8 mouse cellular contexts compared by ENCODE assay signal in the genomic region with DNA sequence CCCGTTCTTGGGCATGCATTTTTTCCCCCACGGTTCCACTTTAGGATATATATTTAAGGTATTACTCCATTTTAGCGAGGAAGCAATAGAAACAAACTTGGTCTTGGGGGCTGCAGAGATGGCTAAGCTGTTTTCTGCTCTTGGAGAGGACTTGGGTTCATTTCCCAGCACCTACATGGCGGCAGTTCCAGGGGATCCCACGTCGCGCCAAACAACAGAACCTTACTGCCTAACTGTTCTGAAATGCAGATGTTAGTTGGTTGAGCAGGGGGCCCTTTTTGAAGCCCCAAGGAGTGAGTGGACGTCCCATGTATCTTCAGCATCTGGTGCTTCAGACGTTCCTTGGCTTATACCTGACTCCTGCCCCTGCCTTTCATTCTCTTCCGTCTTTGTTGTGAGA. TPM values are rescaled to one million over a fixed set of nuclear protein-coding genes. Genes with fewer than 3 reads are reported as not detected.
DNase-seq lines count a peak whose midpoint lies in the region; ATAC-seq and TF ChIP-seq lines count a peak whose summit lies in the region.

No protein-coding gene starts in this region.

- H3K27ac ChIP-seq in CH12.LX (ENCODE audit: insufficient read depth, low read depth), result no peak overlapping the region
- peak overlapping the region; percentile 91 for H3K27ac ChIP-seq in heart, embryonic 11.5 days (ENCODE audit: low read depth, low read length)

- no peak for TF ChIP-seq CTCF in CH12.LX (conservative IDR thresholded peaks at IDR 0.05 in 1 of 2, IDR thresholded peaks at IDR 0.05 in 1 of 2; ENCODE audit: low read depth in 2 of 2, low read length in 2 of 2)

- H3K4me3 ChIP-seq in CH12.LX (replicated peaks in 1 of 3; ENCODE audit: low read depth in 2 of 3, low read length in 2 of 3, poor library complexity in 1 of 3) (peak overlapping the region; percentile 79 to 89 (median 83)), myocyte (peak overlapping the region; percentile 88)
- H3K4me3 ChIP-seq in heart, embryonic 11.5 days (ENCODE audit: low read depth, low read length), result peak overlapping the region; percentile 95

- peak; percentile 86 for DNase-seq in heart, adult 11 months
- DNase-seq in heart, adult 9 months (ENCODE audit: low spot score in 2 of 2), result no peak
- no peak for DNase-seq in CH12.LX (ENCODE audit: extremely low read depth)
- peak; percentile 13 to 36 for DNase-seq in cerebellum, adult 18-20 months
- DNase-seq in kidney, postnatal 10 days, result peak; percentile 24

- peaks cover 40% of the 10 kb centered on the region for H3K79me2 ChIP-seq in CH12.LX (replicated peaks; ENCODE audit: control insufficient read depth, extremely low read depth, insufficient read depth, poor library complexity, severe bottlenecking)
- peaks cover 24% of the 10 kb centered on the region for H3K79me2 ChIP-seq in myocyte (ENCODE audit: control insufficient read depth, insufficient read depth)

- no peak for ATAC-seq in heart, embryonic 11.5 days (replicated peaks; ENCODE audit: insufficient number of reproducible peaks, low FRiP score, low TSS enrichment)
- no peak for ATAC-seq in inflammation-experienced regulatory T-cells, adult 6 months

- no peaks in the 10 kb centered on the region for H3K9me3 ChIP-seq in CH12.LX (replicated peaks; ENCODE audit: low read length)
- no peaks in the 10 kb centered on the region for H3K9me3 ChIP-seq in heart, embryonic 11.5 days (replicated peaks; ENCODE audit: control insufficient read depth, low read length)

- WGBS in heart, embryonic 11.5 days (ENCODE audit: insufficient replicate concordance), result 2% methylated on average over 10 of the region's 10 CpGs

- H3K4me1 ChIP-seq in CH12.LX (ENCODE audit: control insufficient read depth in 1 of 2, insufficient read depth in 2 of 2), result peaks cover 3 to 31% of the 10 kb centered on the region in 2 experiments; a peak in 3 of 4 replicates
- peaks cover 10% of the 10 kb centered on the region for H3K4me1 ChIP-seq in heart, embryonic 11.5 days (ENCODE audit: control insufficient read depth, insufficient read depth, low read length)

- peak overlapping the region; percentile 99 for H3K9ac ChIP-seq in CH12.LX (ENCODE audit: insufficient read depth, low read depth)
- peak overlapping the region; percentile 91 for H3K9ac ChIP-seq in heart, embryonic 11.5 days (ENCODE audit: low read depth, low read length)

- in situ Hi-C loops in CH12.LX (cut with MboI; ENCODE audit: low pct_ligation_motif_present, low pct_unique_long_range_greater_than_20kb, low sequenced_read_pairs), result no loop called here

- H3K36me3 ChIP-seq in CH12.LX (replicated peaks in 1 of 2; ENCODE audit: control insufficient read depth in 1 of 2, insufficient read depth in 1 of 2, low read length in 1 of 2) (peaks cover 2 to 16% of the 10 kb centered on the region in 2 experiments), myocyte (ENCODE audit: control insufficient read depth, insufficient read depth) (peaks cover 10% of the 10 kb centered on the region)
- H3K36me3 ChIP-seq in heart, embryonic 11.5 days (ENCODE audit: control insufficient read depth, insufficient read depth, low read length), result no peaks in the 10 kb centered on the region

- dilution Hi-C loops in CH12.LX (cut with MboI; ENCODE audit: extremely low pct_ligation_motif_present, extremely low pct_unique_long_range_greater_than_20kb, low sequenced_read_pairs), result no loop called here

- H3K27me3 ChIP-seq in CH12.LX (replicated peaks), result no peaks in the 10 kb centered on the region
- H3K27me3 ChIP-seq in heart, embryonic 11.5 days (ENCODE audit: control insufficient read depth, insufficient read depth, low read length), result no peaks in the 10 kb centered on the region
- no peaks in the 10 kb centered on the region for H3K27me3 ChIP-seq in myocyte (ENCODE audit: control insufficient read depth, insufficient read depth, insufficient read length)

- TF ChIP-seq EP300 in CH12.LX (IDR thresholded peaks at IDR 0.05; ENCODE audit: low read length), result no peak

- TF ChIP-seq POLR2A in CH12.LX (IDR thresholded peaks at IDR 0.05; ENCODE audit: low read depth, low read length), result no peak
- no peak for TF ChIP-seq POLR2A in myocyte (IDR thresholded peaks at IDR 0.05; ENCODE audit: insufficient read length, low read depth)

- H3ac ChIP-seq in myocyte (ENCODE audit: control insufficient read depth, insufficient read length), result peak overlapping the region; percentile 57

- H3K4me2 ChIP-seq in CH12.LX (ENCODE audit: insufficient read depth, low read depth, poor library complexity, severe bottlenecking) (peak overlapping the region; percentile 99), myocyte (ENCODE audit: low read depth) (peak overlapping the region; percentile 94)
- peak overlapping the region; percentile 93 for H3K4me2 ChIP-seq in heart, embryonic 11.5 days

- no peak for TF ChIP-seq RAD21 in CH12.LX (IDR thresholded peaks at IDR 0.05; ENCODE audit: low read depth, low read length)

TF ChIP-seq in CH12.LX, 34 proteins besides CTCF, POLR2A, EP300 and RAD21:
- no peak for TF ChIP-seq TCF12 (IDR thresholded peaks at IDR 0.05; ENCODE audit: low read depth, low read length)
- TF ChIP-seq CHD1 (IDR thresholded peaks at IDR 0.05; ENCODE audit: low read depth, low read length), result peak; percentile 74; the same call in 1 of the 2 replicates
- TF ChIP-seq MEF2A (IDR thresholded peaks at IDR 0.05; ENCODE audit: borderline replicate concordance, low read depth, low read length), result no peak

TF ChIP-seq in myocyte, 11 proteins besides CTCF, POLR2A, EP300 and RAD21:
- no peak for TF ChIP-seq MAX (IDR thresholded peaks at IDR 0.05; ENCODE audit: low read depth)

RNA-seq across cellular contexts. Expression of gene Pum3, which starts 0.8 kb away (rescaled TPM):
- total RNA-seq in CH12.LX (2012; rRNA removed) (54.4 and 71.9 TPM in 2 replicates), CH12.LX (2014; rRNA removed) (83.3 and 95.2 TPM in 2 replicates)
- polyA plus RNA-seq in CH12.LX (2012; ENCODE audit: insufficient read length, low read depth) (210 and 230 TPM in 2 replicates), myocyte (2012; fragmentation: generic; extraction: Trizol) (28.8 TPM)
- 65.1 and 66.5 TPM in 2 replicates for polyA plus RNA-seq in heart, embryonic 11.5 days (2014; fragmentation: Nextera tagmentation; extraction: Ambion mirVana)
- 100 to 1,000 TPM in 2 of 3 experiments, 10 to 100 TPM in 1; 99.3 to 112 (median 103) TPM for polyA plus RNA-seq in inflammation-experienced regulatory T-cells, adult 6 months (2017; shearing (Covaris generic))

Comparison
In these comparisons a context has a peak if more than half of its experiments do, and no peak if none do; other contexts are left out.
1. DNase-seq: peak in heart, adult 11 months (single experiment), cerebellum, adult 18-20 months (2 of 2) and kidney, postnatal 10 days (single experiment); none in heart, adult 9 months (0 of 2) and CH12.LX (single experiment).
2. Peak in every context shown above with its lines, with median percentiles within 50 percentile points of each other: H3K4me2 ChIP-seq and H3K4me3 ChIP-seq.